Mouse (Mus musculus): Measurements from ENCODE around the gene Slc4a3. TPM values are rescaled to one million over a fixed set of nuclear protein-coding genes. Genes with fewer than 3 reads are reported as not detected.

Slc4a3 gene
- not detected for total RNA-seq (2023)

DNA sequence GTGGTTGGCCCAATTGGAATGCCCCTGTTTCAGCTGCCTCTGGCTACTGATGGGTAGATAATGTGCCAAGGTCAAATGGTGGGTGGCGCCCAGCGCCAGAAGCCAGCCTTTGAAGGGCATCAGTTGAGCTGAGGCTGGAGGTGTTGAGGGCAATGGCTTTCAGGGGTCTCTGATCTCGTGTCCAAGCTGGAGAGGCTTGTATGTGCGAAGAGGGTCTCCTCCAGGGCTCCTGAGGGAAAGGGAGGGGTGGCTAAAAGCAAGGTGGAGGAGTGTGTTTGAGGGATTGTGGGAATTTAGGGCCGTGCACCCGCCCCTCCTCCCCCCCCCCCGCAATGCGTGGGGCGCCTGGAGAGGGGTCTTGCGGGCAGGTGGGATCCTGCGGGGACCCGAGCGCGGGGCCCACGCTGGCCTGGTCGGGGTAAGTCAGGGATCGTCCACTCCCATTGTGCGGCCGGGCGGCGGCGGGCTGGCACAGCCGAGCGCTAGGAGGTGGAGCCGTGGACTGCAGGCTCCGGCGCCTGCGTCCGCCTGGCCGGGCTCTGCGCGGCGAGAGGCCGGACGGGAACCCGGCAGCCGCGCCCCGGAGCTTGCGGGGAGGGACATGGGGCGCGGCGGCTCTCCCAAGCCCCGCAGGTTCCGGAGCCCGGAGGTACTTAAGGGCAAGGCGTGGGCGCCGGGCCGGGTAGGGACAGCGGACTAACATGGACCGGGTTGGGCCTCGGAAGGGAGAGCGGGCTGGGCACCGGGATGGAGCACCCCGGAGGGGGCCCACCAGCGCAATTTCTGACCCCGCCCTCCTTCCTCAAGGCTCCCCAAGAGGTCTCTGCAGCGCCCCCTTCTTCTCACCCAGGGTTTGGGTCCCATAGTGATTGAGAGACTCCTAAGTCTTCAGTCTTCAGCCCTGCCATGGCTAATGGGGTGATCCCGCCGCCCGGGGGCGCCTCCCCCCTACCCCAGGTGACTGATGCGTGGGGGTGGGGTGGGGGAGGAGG lies at the start of gene Slc4a3:
Gene Slc4a3, plus strand, starts transcription at position 302 of the 992 bp plus-strand sequence.

DNA sequence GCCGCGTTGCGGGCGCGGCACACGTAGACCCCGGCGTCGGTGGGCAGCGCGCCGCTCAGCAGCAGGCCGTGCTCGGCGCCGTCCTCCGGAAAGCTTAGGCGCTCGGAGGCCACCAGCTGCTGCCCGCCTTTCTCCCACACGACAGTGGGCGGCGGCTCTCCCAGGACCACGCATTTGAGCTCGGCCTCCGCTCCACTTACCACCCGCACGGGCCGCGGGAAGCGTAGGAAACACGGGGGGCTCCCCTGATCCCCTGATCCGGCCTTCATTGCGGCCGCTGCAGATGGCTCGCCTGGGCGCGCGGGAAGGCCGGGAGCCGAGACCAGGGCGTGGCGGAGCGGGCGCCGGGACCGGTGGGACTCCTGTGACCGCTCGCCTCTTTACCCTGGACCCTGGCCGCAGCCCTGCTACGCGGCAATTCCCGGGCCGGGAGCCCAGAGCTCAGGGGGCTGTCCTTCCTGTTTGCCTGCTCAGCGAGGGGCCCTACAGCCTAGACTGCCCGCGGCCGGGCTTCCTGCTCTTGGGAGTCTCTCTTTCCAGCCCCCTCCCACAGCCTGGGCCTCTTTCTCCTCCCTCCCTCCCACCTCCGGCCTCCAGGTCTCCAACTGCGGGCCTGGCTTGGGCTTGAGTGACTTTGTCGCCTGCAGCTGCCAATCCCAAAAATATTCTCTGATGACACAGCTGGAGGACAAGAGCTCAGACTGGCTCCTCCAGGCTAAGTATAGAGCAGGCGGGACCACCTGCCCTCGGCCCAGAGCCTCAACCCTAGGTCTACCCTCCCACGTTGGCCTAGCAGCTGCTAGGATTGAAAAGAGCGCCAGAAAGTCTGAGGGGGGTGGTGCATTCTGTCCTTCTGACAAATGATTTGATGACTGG lies 39.9 kb upstream of the Slc4a3 start, which contains the start of gene Obsl1:
Gene Obsl1, minus strand, starts transcription at position 497 of the 876 bp plus-strand sequence.

GRCm38 (mm10) chr1:75507006-75507405 lies 39.1 kb upstream of the Slc4a3 start, which contains the start of gene Inha:
Inha (plus strand) TSS chr1:75507077.

GRCm38 (mm10) chr1:75521321-75522031 lies 24.6 kb upstream of the Slc4a3 start, which contains the start of gene Stk11ip:
Stk11ip (plus strand) TSS chr1:75521529.

Other genes starting within 250 kb of the Slc4a3 start
- gene Dnpep, start 228.3 kb upstream of the Slc4a3 start, total RNA-seq (2023): 34.9 TPM
- gene Des, start 185.9 kb upstream of the Slc4a3 start, total RNA-seq (2023): 0.21 TPM
- gene Speg, start 171.0 kb upstream of the Slc4a3 start, total RNA-seq (2023): 0.80 TPM
- 59.5 TPM for gene Gmppa, start 110.3 kb upstream of the Slc4a3 start, total RNA-seq (2023)
- not detected for gene Asic4, start 95.8 kb upstream of the Slc4a3 start, total RNA-seq (2023)
- 22.0 TPM for gene Chpf, start 67.0 kb upstream of the Slc4a3 start, total RNA-seq (2023)
- 3.1 TPM for gene Tmem198, start 66.7 kb upstream of the Slc4a3 start, total RNA-seq (2023)
- gene Obsl1, start 39.8 kb upstream of the Slc4a3 start, total RNA-seq (2023): 5.1 TPM
- 3.0 TPM for gene Inha, start 39.2 kb upstream of the Slc4a3 start, total RNA-seq (2023)
- gene Stk11ip, start 24.7 kb upstream of the Slc4a3 start, total RNA-seq (2023): 90.9 TPM